Mouse (Mus musculus) A20 (cell line): Measurements from ENCODE around the gene Tnrc18.

Experiments
- DNase-seq: peaks from one replicate; pipeline ENCODE4 v3.0.0-alpha.2; 2011; ENCODE audit warnings: low read depth, low spot score

Gene Tnrc18

GRCm38 (mm10) chr5:142823096-142824062 lies 5.9 kb upstream of the Tnrc18 start:
- DNase-seq: no peak

DNA sequence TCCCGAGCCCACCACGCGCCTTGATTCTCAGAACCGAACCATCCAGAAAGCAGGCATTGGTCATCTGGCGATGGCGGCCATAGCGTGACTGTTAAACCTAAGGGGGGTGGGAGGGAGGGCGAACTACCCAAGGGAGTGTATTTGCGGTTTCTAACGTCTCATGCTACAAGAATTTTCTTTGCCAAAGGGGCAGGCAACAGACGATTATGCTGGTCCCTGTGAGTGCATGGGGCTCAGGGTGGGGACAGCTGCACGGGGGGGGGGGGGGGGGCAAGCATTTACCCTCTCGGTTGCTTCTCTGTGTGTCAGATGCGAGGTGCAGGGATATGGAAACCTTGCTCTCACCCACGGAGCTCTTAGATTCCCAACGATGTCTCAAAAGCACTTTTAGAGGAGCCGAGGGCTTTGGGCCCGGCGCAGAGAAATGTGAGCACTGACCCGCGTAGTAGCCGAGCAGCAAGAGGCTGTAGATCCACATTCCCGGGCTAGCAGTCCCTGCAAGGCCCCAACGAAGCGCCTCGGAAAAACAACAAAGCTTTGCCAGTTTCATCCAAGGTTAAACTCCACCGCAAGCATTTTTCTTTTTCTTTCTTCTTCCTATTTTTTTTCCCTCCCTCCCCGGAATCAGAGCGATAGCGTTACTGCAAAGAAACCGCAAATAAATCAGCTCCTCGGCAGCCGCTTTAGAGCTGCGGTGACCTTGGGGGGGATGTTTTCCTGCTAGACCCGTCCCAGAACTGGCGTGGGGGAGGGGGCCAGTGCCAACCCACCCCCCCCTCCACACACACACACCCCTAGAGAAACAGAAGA lies 5.0 kb upstream of the Tnrc18 start:
- DNase-seq: no peak

DNA sequence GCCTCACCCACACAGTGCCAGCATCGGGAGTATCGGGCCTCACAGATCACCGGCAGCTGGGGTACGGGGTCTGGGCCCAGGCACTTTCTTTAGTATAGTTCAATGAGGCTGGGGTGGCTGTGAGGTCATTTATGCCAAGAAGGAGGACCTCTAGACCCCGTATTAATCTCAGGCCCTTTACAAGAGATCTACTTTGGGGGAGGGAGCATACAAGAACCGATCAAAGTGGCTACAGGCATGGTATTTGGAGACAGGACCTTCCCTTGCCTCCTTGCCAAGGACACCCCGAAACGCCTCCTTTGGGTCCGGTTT lies 4.5 kb upstream of the Tnrc18 start:
- no peak for DNase-seq

GRCm38 (mm10) chr5:142821266-142821973 lies 4.0 kb upstream of the Tnrc18 start:
- DNase-seq: no peak

GRCm38 (mm10) chr5:142820276-142821265 lies 3.1 kb upstream of the Tnrc18 start:
- no peak for DNase-seq

DNA sequence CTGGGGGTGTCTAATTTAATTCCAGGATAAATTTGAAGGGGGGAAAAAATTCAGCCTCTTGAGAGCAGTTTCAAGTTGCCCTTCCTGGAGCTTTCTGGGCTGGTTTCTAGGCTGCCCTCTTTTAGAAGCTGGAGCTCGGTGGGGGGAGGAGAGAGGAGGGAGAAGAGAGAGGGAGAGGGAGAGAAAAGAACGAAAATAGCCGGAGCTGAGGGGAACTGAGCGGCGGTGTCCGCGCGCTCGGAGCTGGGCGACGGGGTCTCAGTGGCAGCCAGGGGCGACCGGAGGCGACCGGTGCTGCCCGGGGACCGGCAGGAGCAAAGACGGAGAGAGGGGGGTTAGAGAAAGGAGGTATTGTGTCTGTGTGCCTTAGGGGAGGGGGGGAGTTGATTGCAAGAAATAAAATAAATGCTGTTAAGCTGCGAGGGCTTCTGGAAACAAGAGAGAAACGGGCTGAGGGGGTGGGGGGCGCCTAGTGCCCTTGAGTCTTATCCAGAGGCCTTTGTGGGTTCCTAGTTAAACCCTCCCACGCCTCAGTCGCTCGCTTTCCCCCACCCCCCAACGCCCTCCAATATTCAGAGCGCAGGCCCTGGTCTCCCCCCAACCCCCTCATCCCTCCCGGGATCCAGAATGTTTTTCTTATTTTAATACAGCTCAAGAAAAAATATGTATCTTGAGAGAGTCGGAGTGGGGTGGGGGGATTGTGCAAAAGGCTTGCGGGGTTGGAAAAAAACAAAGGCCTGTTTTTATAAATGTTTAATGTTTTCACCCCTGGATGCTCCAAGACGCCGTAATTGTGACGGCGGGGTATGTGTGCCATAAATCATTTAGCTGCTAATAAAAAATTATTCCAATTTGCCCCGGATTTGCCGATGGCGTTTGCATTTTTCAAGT lies 2.2 kb upstream of the Tnrc18 start:
- DNase-seq: no peak

DNA sequence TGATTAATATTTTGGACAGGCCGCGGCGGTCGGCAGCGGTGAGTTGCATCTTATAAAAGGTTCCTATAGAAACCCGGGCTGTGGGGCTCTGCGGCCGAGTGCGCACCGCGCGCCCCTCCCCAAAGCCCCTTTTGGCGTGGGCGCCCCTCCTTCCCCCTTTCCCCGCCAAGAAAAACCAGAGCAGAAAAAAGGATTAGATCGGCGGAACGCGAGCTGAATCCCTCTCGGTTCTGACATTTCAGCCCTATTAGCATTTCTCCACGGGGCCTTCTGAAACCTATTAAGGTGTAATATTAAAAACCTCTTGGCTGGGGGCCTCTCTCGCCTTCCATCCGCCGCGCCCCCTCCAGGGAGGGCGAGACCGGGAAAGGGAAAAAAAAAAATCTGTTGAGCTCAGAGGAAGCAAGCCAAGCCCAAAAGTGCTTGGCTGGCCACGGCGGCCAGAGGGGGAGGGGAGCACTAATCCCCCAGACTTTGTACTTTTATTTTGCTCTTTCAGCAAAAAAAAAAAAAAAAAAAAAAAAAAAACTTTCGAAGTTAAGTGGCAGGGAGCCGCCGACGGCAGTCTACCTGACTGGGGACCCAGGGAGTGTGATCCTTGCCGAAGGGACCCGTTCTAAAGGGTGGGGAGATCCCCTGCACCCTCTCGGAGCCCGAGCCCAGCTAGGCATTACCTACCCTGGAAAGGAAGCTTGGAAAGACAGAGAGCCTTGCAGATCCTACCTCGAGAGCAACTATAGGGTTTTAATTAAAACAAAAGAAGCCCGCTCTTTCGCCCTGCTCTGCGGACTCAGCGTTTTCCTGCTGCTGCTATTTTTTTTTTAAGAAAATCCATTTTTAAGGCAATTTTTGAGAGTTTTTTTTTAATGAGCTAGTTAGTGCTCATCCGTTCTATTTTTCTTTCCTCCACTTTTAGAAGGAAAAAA lies 1.2 kb upstream of the Tnrc18 start:
- DNase-seq: no peak

GRCm38 (mm10) chr5:142816811-142817523 lies 495 bp downstream of the Tnrc18 start:
- DNase-seq: no peak

- DNase-seq: no peak
Observed at GRCm38 (mm10) chr5:142816031-142816810, 1.2 kb downstream of the Tnrc18 start.

DNA sequence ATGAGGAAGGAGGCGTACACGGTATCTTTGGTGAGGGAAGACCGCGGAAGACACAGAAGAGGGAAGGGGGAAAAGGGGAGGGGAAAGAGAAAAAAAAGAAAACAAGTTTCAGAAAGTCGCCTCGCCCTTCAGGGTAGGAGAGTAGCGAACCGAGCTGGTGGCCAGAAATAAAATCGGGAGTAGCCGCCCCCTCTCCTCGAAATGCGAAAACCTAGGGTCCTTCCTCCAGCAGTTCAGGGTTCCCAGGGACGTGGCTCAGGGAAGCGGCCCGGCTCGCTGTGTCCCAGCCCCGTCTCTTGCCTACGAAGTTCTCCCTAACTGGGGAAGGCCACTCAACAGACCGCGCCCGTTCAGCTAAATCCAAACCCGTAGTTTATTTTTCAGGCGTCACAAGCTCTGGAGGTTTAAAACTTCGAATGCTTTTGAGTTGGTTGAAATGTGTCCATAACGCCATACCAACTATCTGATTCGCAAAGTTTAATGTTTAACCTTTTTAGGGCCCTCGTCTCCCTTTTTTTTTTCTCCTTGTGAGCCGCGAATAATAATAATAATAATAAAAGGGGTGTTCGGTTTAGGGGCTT lies 2.0 kb downstream of the Tnrc18 start:
- DNase-seq: no peak

DNA sequence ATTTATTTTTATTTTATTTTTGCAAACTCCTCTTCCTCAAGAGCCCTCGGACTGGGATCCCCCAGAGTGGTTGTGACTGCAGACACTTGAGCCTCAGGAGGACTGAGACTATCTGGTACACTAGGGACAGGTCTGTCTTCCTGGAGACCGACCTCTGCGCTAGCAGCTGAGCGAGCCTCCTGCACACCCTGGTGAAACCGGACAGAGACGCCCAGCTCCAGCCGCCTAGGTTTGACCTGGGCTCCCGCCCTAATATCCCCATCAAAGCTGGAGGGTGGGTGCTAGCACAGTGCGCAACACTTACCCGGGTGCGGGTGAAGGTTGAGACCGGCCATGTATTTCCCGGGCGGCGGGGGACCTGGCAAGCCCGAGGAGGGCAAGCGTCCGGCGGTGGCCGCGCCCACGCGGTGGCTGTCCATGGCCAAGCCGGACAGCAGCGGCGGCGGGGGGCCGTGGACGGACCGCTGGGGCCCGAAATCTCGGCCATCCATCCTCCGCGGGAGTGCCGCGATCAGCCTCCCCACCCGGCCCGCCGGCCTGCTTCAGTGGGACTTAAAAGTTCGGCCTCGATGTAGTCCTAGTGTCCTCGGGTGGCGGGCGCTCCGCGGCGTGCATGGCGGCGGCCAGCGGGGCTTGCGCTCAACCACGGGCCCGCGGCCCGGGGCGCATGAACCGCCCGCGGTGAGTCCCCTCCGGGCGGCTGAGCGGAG lies 2.6 kb downstream of the Tnrc18 start:
- no peak for DNase-seq

DNA sequence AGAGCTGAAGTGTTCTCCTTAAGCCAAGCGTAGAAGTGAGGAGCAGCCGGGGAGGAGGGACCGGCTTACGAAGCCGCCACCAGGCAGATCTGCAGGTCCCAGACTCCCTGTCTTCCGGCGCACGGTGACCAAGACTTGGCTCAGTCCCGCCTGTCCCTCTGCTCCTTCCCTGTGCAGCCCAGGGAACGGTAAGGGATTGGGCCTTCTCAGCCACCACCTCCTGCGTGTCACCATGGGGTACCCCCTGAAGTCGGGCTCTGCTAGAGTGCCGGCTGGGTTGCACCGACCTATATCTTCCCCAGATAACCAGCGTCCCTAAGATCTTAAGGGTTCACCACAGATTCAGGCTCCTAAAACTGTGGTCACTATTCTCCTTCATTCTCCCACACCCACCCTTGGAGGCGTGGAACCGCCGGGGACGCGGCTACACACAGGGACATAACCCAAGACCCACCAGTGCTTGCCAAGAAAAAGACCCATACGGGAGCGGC lies 3.3 kb downstream of the Tnrc18 start:
- no peak for DNase-seq

GRCm38 (mm10) chr5:142813722-142814111 lies 3.7 kb downstream of the Tnrc18 start:
- DNase-seq: no peak

DNA sequence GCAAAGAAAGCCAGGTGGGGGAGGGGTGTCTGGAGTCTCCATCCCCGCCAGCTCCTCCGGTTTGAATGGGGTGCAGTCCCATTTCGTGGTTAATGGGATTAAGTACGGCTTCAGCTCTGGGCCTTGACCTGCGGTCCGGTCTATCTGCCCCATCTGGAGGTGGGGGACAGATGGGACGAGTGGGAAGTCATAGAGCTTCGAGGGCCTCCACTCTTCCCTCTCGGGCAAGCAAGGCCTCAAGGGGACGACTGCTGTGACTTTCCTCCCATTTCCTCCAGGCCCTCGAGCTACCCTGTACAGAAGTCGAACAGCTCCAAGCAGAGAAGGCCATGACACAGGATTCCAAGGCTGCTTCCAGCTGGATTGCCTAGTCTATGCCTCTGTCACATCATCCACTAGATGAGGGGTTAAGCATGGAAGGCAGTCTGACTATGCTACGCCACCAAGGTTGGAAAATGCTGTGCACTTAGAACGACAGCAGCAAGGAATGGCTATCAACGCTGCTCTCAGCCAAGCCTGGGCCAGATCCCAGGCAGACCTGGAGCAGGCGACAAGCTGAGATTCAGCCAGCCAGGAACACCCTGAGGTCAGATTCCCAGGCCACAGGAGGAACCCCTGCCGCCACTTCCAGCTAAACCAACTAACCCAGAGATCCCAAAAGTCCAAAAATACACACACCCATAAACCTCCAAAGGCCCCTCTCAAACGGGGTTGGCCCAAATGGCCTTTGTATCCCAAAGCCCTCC lies 4.3 kb downstream of the Tnrc18 start:
- no peak for DNase-seq

GRCm38 (mm10) chr5:142812621-142812975 lies 4.9 kb downstream of the Tnrc18 start:
- no peak for DNase-seq
